Mouse (Mus musculus) ES-E14 (cell line): ENCODE results near the gene Tmem40. TPM values are rescaled to one million over a fixed set of nuclear protein-coding genes. Genes with fewer than 3 reads are reported as not detected.
A peak's percentile ranks its signal among the peaks of the same experiment; 100 is the strongest.

Source experiments
- DNase-seq: peaks from one replicate; pipeline ENCODE4 v3.0.0-alpha.2; 2013; ENCODE audit warnings: low read depth, low spot score
- H3K27ac ChIP-seq: 2 replicates; pipeline ENCODE4 v1.5.1; 2012; ENCODE audit warnings: low read depth, mild to moderate bottlenecking, low read length, moderate library complexity, mixed read lengths; ENCODE audit not compliant: poor library complexity, insufficient read depth, severe bottlenecking
- H3K36me3 ChIP-seq: 2 replicates; pipeline ENCODE4 v1.6.1; 2012; ENCODE audit warnings: mild to moderate bottlenecking, low read length, moderate library complexity, mixed read lengths; ENCODE audit not compliant: control insufficient read depth, poor library complexity, insufficient read depth, severe bottlenecking
- H3K4me1 ChIP-seq, 2 experiments: fragments of 150-350 bp in 1 of 2; sonication (generic) in 1 of 2; 2 replicates each; pipeline ENCODE4 v1.6.1; 2012; ENCODE audit warnings: low read length in 2 of 2, mild to moderate bottlenecking in 1 of 2, mixed read lengths in 1 of 2; ENCODE audit not compliant: control insufficient read depth in 2 of 2, insufficient read depth in 2 of 2, poor library complexity in 1 of 2
- H3K4me3 ChIP-seq, 2 experiments: fragments of 150-350 bp in 1 of 2; sonication (generic) in 1 of 2; 2 replicates each; pipeline ENCODE4 v1.5.1; 2012; ENCODE audit warnings: low read length in 2 of 2, low read depth in 1 of 2, mild to moderate bottlenecking in 1 of 2, mixed read lengths in 1 of 2; ENCODE audit not compliant: insufficient read depth in 1 of 2, poor library complexity in 1 of 2, severe bottlenecking in 1 of 2
- H3K9ac ChIP-seq: 2 replicates; pipeline ENCODE4 v1.6.1; 2012; ENCODE audit warnings: low read depth, mild to moderate bottlenecking, low read length, mixed read lengths; ENCODE audit not compliant: poor library complexity, insufficient read depth, severe bottlenecking
- H3K9me3 ChIP-seq: fragments of 150-350 bp; sonication (generic); 2 replicates; pipeline ENCODE4 v1.6.1; 2012; ENCODE audit warnings: low read depth, mild to moderate bottlenecking, low read length; ENCODE audit not compliant: control insufficient read depth, insufficient read depth
- CHD2 ChIP-seq: IDR thresholded peaks from 2 replicates; pipeline ENCODE4 v1.6.1; 2014; ENCODE audit warnings: mild to moderate bottlenecking, low read depth, low read length, inconsistent platforms
- HCFC1 ChIP-seq: IDR thresholded peaks from 2 replicates; pipeline ENCODE4 v1.6.1; 2012; ENCODE audit warnings: low read length, inconsistent platforms, borderline replicate concordance; ENCODE audit not compliant: insufficient read depth
- MAFK ChIP-seq: IDR thresholded peaks from 2 replicates; pipeline ENCODE4 v1.6.1; 2014; ENCODE audit warnings: mild to moderate bottlenecking, low read depth, low read length, inconsistent platforms; ENCODE audit not compliant: insufficient read depth
- ZC3H11A ChIP-seq: IDR thresholded peaks from 2 replicates; pipeline ENCODE4 v1.6.1; 2012; ENCODE audit warnings: low read depth, mild to moderate bottlenecking, inconsistent platforms, low read length, borderline replicate concordance
- ZNF384 ChIP-seq: IDR thresholded peaks from 2 replicates; pipeline ENCODE4 v1.6.1; 2012; ENCODE audit warnings: low read depth, low read length, inconsistent platforms
- in situ Hi-C, 2 experiments: fragments of 600-800 bp; cut with MboI; formaldehyde crosslinking; loops; one replicate each; pipeline ENCODE4 v1.15.1; 2025; ENCODE audit warnings: low sequenced_read_pairs in 2 of 2, inconsistent platforms in 1 of 2; ENCODE audit not compliant: unreplicated experiment in 2 of 2
- total RNA-seq: library from RNA; depleted of rRNA; stranded (reverse); fragments of 300-350 nt; gene quantifications from 2 replicates; pipeline ENCODE4 v1.2.3, GENCODE M21; 2012

The Tmem40 gene
- total RNA-seq, 1 experiment, result 21.9 TPM

DNA sequence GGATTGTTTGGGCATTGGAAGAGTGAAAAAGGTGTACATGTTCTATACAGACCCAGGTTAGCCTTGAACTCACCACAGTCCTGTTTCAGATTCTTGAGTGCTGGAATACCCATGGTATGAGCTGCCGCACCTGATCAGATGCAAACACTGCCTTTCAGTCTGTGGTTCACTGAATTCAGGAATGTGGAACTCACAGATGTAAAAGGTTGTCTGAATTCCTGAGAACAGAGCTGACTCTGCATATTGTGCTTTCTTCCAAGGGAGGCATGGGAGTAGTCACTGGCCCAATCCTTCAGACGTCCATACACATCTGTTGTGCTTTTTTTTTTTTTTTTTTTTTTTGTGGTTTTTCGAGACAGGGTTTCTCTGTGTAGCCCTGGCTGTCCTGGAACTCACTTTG, 50.9 kb downstream of the Tmem40 start:
- Histone ChIP-seq H3K36me3 (no peaks in the 10 kb centered on the region), H3K27ac (no peak overlapping the region), H3K9ac (no peak overlapping the region), H3K4me1 (peaks cover 0 to 13% of the 10 kb centered on the region in 2 experiments; a peak in 2 of 4 replicates), H3K9me3 (no peaks in the 10 kb centered on the region), H3K4me3 (no peak overlapping the region)
- DNase-seq, result no peak
- in situ Hi-C loops, result no loop called here
- peak; percentile 79 for TF ChIP-seq MAFK
- TF ChIP-seq ZC3H11A, result no peak
- TF ChIP-seq ZNF384, result peak; percentile 38; the same call in 1 of the 2 replicates
- TF ChIP-seq HCFC1, result no peak

DNA sequence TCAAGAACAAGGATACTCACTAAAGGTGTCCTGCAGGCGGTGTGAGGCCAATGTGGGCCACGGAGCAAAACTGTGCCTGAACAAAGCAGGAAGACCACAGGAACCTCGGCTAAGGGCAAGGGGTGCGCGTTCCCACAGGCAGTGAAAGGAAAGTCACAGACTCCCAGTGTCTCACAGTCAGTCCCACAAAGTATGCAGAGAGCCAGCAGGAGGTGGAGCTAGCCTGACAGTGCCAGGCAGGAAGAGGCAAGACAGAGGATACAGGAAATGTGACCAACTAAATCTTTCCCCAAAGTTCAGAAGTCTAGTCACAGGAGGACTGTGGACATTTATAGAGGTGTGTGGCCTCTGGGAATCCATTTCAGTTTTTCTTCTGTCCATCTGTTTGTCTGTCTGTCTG, 59.3 kb downstream of the Tmem40 start:
- in situ Hi-C loops, result no loop called here
- Histone ChIP-seq H3K4me1 (peaks cover 0 to 9% of the 10 kb centered on the region in 2 experiments; a peak in 1 of 4 replicates), H3K4me3 (peak overlapping the region in 1 of 2 experiments; percentile 35; a peak in 1 of 4 replicates), H3K27ac (no peak overlapping the region), H3K36me3 (no peaks in the 10 kb centered on the region), H3K9me3 (no peaks in the 10 kb centered on the region), H3K9ac (0 out of 2 replicates have a peak overlapping the region, but pooled peaks have one; percentile 7)
- no peak for DNase-seq
- TF ChIP-seq ZNF384, result no peak
- TF ChIP-seq CHD2, result no peak
- no peak for TF ChIP-seq MAFK
- TF ChIP-seq ZC3H11A, result no peak
- no peak for TF ChIP-seq HCFC1

DNA sequence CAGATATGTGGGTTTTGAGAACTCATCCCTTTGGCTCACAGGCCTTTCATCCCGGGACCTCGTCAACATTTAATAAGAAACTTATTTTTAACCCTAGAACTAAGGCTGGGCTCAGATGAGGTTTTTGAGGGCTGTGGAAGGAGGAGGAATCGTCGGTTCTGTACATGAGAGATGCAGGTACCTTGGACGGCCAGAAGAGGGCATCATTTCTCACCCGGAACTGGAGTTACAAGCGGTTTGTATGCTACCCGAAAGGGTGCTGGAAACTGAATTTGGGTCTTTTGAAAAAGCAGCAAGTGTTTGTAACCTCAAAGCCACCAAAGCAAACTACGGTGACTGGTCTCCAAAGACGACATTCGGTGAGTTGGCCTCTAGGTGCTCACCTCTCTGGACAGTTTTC, 60.9 kb downstream of the Tmem40 start:
- no peak for DNase-seq
- H3K4me1 ChIP-seq, result peaks cover 0 to 9% of the 10 kb centered on the region in 2 experiments; a peak in 2 of 4 replicates
- peak overlapping the region; percentile 33; the same call in 1 of the 2 replicates for H3K9ac ChIP-seq
- peak overlapping the region in 1 of 2 experiments; percentile 33; a peak in 2 of 4 replicates for H3K4me3 ChIP-seq
- no peaks in the 10 kb centered on the region for H3K36me3 ChIP-seq
- H3K27ac ChIP-seq, result no peak overlapping the region
- TF ChIP-seq MAFK (no peak), CHD2 (no peak), ZC3H11A (0 out of 2 replicates have a peak, but pooled peaks have one; percentile 14)
- no peaks in the 10 kb centered on the region for H3K9me3 ChIP-seq
- in situ Hi-C loops, result no loop called here

DNA sequence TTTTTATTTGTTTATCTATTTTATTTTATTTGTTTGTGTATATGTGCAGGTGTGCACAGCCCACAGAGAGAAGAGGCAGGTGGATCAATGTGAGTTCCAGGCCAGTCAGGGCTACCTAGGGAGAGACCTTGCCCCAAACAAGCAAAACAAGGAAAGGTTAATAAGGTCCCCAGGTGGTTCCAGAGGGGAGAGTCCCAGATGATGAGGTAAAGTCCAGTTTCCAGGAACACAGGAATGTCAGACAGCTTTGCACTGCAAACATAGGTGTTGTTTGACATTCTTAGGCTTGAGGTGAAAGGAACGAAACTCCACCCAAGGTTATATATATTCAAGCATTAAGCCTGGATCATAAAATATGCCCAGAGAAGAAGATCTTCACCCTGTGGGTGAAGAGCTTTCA, 61.4 kb downstream of the Tmem40 start:
- H3K36me3 ChIP-seq, result no peaks in the 10 kb centered on the region
- in situ Hi-C loops, result no loop called here
- H3K9me3 ChIP-seq, result no peaks in the 10 kb centered on the region
- TF ChIP-seq ZC3H11A (no peak), MAFK (no peak), CHD2 (no peak), ZNF384 (no peak), HCFC1 (no peak)
- no peak overlapping the region for H3K4me3 ChIP-seq
- H3K9ac ChIP-seq, result no peak overlapping the region
- peaks cover 0 to 9% of the 10 kb centered on the region in 2 experiments; a peak in 2 of 4 replicates for H3K4me1 ChIP-seq
- no peak overlapping the region for H3K27ac ChIP-seq
- DNase-seq, result no peak

DNA sequence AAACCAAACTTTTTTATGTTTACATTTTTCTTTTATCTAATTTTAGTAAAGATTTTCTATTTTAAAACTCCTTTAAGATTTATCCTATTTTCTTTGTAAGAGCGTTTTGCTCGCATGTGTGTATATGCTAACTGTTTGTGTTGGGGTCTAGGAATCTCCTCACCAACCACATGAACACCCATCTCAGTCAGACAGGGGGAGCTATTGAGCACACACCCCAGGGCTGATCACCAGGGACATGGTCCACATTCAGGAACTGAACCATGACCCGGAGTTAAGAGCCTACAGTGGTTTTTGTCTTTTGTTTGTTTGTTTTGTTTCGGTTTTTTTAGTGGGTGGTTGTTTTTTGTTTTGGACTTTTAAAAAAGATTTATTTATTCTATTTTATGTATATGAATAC, 63.5 kb downstream of the Tmem40 start:
- Histone ChIP-seq H3K27ac (no peak overlapping the region), H3K4me1 (peaks cover 3 to 12% of the 10 kb centered on the region in 2 experiments; a peak in 2 of 4 replicates), H3K9me3 (no peaks in the 10 kb centered on the region), H3K4me3 (no peak overlapping the region), H3K9ac (no peak overlapping the region), H3K36me3 (no peaks in the 10 kb centered on the region)
- DNase-seq, result no peak
- in situ Hi-C loops, result no loop called here
- TF ChIP-seq HCFC1, result no peak
